Mouse (Mus musculus): ENCODE measurements around the gene Cstb.

DNA sequence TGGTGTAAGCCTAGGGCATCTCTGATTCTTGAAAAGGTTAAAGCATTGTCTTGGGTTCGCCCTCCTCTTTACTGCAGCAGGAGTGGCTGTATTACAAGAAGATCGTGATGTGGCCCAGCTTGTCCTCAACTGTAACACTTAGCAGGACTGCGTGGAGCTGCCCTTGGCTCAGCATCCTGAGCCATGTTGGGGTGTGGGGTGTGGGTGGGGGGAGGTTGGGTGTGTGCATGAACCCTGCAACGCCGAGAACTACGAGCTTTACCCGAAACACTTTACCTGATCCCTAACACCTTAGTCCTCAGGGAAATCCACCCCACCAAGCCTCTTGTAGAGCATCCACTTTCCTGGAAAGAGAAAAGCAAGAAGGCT, 12.3 kb upstream of the Cstb start:
- TF ChIP-seq CTCF (IDR thresholded peaks at IDR 0.05; ENCODE audit: extremely low read depth, insufficient read depth, insufficient read length, insufficient replicate concordance) (no peak), POLR2A (IDR thresholded peaks at IDR 0.05; ENCODE audit: low read depth, low read length) (no peak)
